In genomic region chr2:157873223-157873622, GRCm38 (mm10) we compare ENCODE assay signal across 10 mouse cellular contexts. TPM values are rescaled to one million over a fixed set of nuclear protein-coding genes. Genes with fewer than 3 reads are reported as not detected.
DNase-seq lines count a peak whose midpoint lies in the region; ATAC-seq lines count a peak whose summit lies in the region.
"Had no signal": no experiment of that assay in that cellular context is flagged by ENCODE, and none has a peak within 500 bp of the region (broad histone marks: within the 10 kb centered on the region; RNA-seq: fewer than 3 reads in every experiment).

No protein-coding gene starts in this region.

- peak; percentile 30 for DNase-seq in left cerebral cortex, adult 11 months (ENCODE audit: low spot score)
- DNase-seq in left cerebral cortex, adult 18-20 months (ENCODE audit: low spot score in 2 of 2), result no peak
- peak; percentile 93 for DNase-seq in adrenal gland, postnatal 14 days
- peak; percentile 69 to 71 for DNase-seq in layer of hippocampus, adult 8-10 months (ENCODE audit: low spot score in 2 of 2)
- no peak for DNase-seq in yolk sac, embryonic 10.5 days (ENCODE audit: low spot score)
- no peak for DNase-seq in urinary bladder, postnatal 25 days (ENCODE audit: low spot score)
- no peak for DNase-seq in embryo, embryonic 9.5 days (ENCODE audit: extremely low spot score)

- H3K4me3 ChIP-seq in forebrain, embryonic 16.5 days (replicated peaks; ENCODE audit: low read length), result no peak overlapping the region
- H3K4me3 ChIP-seq: neural tube, embryonic 13.5 days had no signal

- no peaks in the 10 kb centered on the region for H3K27me3 ChIP-seq in forebrain, embryonic 16.5 days (replicated peaks; ENCODE audit: control insufficient read depth, insufficient read depth, low read length)
- H3K27me3 ChIP-seq: neural tube, embryonic 13.5 days had no signal

- WGBS in forebrain, embryonic 16.5 days, result 43% methylated on average over 6 of the region's 6 CpGs

- H3K9me3 ChIP-seq in forebrain, embryonic 16.5 days (ENCODE audit: control insufficient read depth, low read length), result no peaks in the 10 kb centered on the region
- H3K9me3 ChIP-seq: neural tube, embryonic 13.5 days had no signal

- H3K4me1 ChIP-seq in forebrain, embryonic 16.5 days (replicated peaks; ENCODE audit: control insufficient read depth, insufficient read depth, low read length), result peaks cover 25% of the 10 kb centered on the region

- no peaks in the 10 kb centered on the region for H3K36me3 ChIP-seq in forebrain, embryonic 16.5 days (ENCODE audit: control insufficient read depth, insufficient read depth)

- ATAC-seq in forebrain, embryonic 16.5 days, result peak; percentile 24; the same call in 1 of the 2 replicates

- H3K9ac ChIP-seq in forebrain, embryonic 16.5 days (replicated peaks; ENCODE audit: low read depth, low read length), result no peak overlapping the region
- H3K9ac ChIP-seq: neural tube, embryonic 13.5 days had no signal

- no peak overlapping the region for H3K4me2 ChIP-seq in forebrain, embryonic 16.5 days (ENCODE audit: low read length)
- H3K4me2 ChIP-seq: neural tube, embryonic 13.5 days had no signal

- H3K27ac ChIP-seq in forebrain, embryonic 16.5 days (ENCODE audit: low read length), result no peak overlapping the region
- H3K27ac ChIP-seq: neural tube, embryonic 13.5 days had no signal

RNA-seq across cellular contexts. Expression of gene Vstm2l, which starts 41.2 kb away (rescaled TPM):
- total RNA-seq in left cerebral cortex, adult 18-20 months (2021), result 100 to 1,000 TPM; 171 to 184 TPM
- total RNA-seq in adrenal gland, postnatal 14 days (2021), result 1.7 and 7.7 TPM in 2 replicates
- polyA plus RNA-seq in forebrain, embryonic 16.5 days (2015; fragmentation: Nextera tagmentation; extraction: Ambion mirVana), result 5.3 and 6.6 TPM in 2 replicates
- total RNA-seq in layer of hippocampus, adult 8-10 months (2022), result 10 to 100 TPM; 81.5 to 99.3 (median 90.0) TPM
- polyA plus RNA-seq: limb, embryonic 11.5 days had no signal

Comparison
In these comparisons a context has a peak if more than half of its experiments do, and no peak if none do; other contexts are left out.
1. DNase-seq: peak in left cerebral cortex, adult 11 months (single experiment), adrenal gland, postnatal 14 days (single experiment) and layer of hippocampus, adult 8-10 months (2 of 2); none in left cerebral cortex, adult 18-20 months (0 of 2), yolk sac, embryonic 10.5 days (single experiment), urinary bladder, postnatal 25 days (single experiment) and embryo, embryonic 9.5 days (single experiment).